Mouse (Mus musculus) adrenal gland, postnatal 4 days (tissue): Measurements from ENCODE around the gene 4930470P17Rik. TPM values are rescaled to one million over a fixed set of nuclear protein-coding genes. Genes with fewer than 3 reads are reported as not detected.
"Not testable (repeated sequence)": the region's sequence is repeated elsewhere in the genome, so short reads cannot be mapped to it uniquely, and the experiment has no call there.

Source experiments
- DNase-seq, 2 experiments: peaks; one replicate each; pipeline ENCODE4 v3.0.0; 2021 to 2022; ENCODE audit warnings: low spot score in 2 of 2, mixed read lengths in 2 of 2
- long read RNA-seq, 2 experiments: library from polyadenylated mRNA; stranded (forward); transcript quantifications; one replicate each; pipeline ENCODE4 v2.0.0; 2021
- total RNA-seq, 2 experiments: library from RNA; stranded (reverse); gene quantifications; 2 replicates each; pipeline ENCODE4 v1.2.3; 2021

Gene 4930470P17Rik
- not detected for total RNA-seq
- long read RNA-seq, experiment 1, result 0 reads
- long read RNA-seq, experiment 2, result 0 reads

DNA sequence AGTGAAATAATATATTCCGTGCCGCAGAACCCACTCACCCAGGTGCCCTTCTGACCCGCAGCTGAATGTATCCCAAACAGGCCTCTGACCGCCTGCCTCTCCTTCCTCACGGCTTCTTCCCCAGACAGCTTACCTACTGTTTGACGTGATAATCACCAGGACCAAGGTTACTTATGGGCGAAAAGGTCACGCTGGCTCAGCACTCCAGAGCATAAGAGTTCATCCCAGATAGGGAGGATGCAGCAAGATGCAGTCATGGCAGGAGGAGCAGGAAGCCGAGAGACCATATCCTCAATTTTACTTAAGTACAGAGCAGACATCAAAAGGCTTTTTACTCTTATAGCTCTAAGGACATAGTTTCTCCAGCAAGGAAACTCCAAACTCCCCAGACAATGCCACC lies at the start of gene 4930470P17Rik:
Gene 4930470P17Rik (minus strand): TSS at position 101 of the 400 bp plus-strand sequence.
- no peak for DNase-seq

GRCm38 (mm10) chr2:170651483-170651882 lies 49.7 kb upstream of the 4930470P17Rik start:
- DNase-seq, result no peak

GRCm38 (mm10) chr2:170648542-170648941 lies 46.7 kb upstream of the 4930470P17Rik start:
- DNase-seq, result no peak

DNA sequence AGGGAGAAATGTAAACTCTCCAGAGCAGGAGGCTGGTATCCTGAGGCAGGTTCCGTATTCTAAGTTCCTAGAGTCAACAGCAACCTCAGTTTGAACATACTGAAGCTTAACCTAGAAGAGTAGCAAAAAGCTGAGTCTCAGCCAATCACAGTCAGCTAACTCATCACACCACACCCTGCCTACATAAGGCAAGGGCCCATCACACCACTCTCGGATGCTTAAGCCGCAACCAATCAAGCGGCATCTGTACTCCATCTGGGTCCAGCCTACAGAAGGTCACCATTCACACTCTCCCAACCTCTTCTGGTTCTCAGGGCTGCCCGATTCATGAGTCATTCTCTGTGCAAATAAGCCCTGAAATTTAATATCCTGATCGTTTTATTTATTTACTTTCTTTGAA lies 44.4 kb upstream of the 4930470P17Rik start:
- DNase-seq, result no peak

- no peak for DNase-seq
These were observed 40.6 kb upstream of the 4930470P17Rik start for GRCm38 (mm10) chr2:170642338-170642806.

DNA sequence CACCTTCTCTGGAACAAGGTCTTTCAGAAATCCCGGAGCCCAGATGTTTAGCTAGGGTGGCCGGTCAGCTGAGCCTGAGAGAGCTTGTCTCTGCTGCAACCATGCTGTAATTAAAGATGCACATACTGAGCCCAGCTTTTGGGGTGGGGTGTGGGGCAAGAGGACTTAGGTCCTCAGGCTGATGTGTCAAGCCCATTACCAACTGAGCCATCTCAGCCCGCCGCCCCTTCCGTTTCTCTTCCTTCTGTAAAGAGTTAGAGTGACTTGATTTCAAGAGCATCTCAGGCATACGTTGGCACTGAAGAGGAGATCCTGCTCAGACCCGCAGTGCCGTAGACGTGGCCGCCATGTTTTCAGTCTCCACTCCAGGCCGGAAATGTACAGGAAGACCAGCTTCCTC lies 38.5 kb upstream of the 4930470P17Rik start:
- no peak for DNase-seq

GRCm38 (mm10) chr2:170638746-170639145 lies 36.9 kb upstream of the 4930470P17Rik start:
- no peak for DNase-seq

GRCm38 (mm10) chr2:170632998-170633622 lies 31.3 kb upstream of the 4930470P17Rik start:
- no peak for DNase-seq

DNA sequence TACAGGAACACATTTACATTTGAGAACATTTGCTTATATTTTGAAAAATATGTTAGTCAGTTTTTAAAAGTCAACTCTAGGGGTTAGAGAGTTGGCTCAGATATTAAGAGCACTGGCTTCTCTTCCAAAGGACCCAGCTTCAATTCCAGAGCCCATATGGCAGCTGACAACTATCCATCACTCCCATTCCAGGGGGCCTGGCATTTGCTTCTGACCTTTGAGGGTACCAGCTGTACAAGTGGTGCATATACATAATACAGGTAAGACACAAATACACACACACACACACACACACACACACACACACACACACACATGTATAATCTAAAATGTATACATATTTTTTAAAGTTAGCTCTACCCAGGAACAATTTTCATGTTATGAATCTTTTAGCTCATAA lies 30.6 kb upstream of the 4930470P17Rik start:
- no peak for DNase-seq

- no peak for DNase-seq
These were observed 29.6 kb upstream of the 4930470P17Rik start for GRCm38 (mm10) chr2:170631375-170631774.

DNA sequence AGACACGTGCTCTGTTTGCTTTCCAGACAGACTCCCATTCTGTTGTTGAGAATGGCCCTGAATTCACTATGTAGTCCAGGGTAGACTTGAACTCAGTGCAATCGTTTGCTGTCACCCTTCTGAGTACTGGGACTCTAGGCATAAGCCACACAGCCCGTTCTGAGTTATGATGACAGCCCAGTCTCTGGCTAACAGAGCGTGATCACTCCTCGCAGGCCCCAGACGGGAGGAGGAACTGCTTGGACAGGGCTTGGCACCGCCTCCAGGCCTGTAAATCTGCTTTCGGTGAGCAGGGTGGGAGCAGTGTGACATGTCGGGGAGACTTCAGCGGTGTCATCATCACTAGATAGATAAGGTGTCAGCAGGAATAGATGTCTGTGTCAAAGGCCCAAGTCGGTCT lies 28.7 kb upstream of the 4930470P17Rik start:
- DNase-seq, result no peak

DNA sequence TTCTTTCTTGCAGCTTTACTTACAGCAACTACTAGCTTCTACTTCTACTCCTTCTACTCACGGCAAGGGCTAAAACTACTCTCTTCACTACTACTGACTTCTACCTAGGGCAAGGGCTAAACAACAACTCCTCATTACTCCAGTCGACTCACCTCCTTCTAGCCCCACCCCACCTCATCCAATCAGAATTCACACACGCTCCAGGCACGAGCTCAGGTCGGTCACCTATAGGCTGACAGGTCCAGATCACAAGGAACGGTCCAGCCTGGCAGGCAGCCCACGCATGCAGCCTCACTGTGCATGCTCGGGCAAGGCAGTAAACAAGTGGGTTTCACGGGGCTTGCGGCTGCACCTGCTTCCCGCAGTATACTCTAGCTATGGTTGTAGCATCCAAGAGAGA lies 26.2 kb upstream of the 4930470P17Rik start:
- not testable (repeated sequence) for DNase-seq

GRCm38 (mm10) chr2:170624201-170624880 lies 22.5 kb upstream of the 4930470P17Rik start:
- not testable (repeated sequence) for DNase-seq

GRCm38 (mm10) chr2:170622985-170623384 lies 21.2 kb upstream of the 4930470P17Rik start:
- DNase-seq, result no peak

GRCm38 (mm10) chr2:170618862-170619492 lies 17.2 kb upstream of the 4930470P17Rik start:
- no peak for DNase-seq

GRCm38 (mm10) chr2:170611794-170612193 lies 10.0 kb upstream of the 4930470P17Rik start:
- DNase-seq, result not testable (repeated sequence)

- no peak for DNase-seq
These were observed 646 bp downstream of the 4930470P17Rik start for GRCm38 (mm10) chr2:170601171-170601570.

DNA sequence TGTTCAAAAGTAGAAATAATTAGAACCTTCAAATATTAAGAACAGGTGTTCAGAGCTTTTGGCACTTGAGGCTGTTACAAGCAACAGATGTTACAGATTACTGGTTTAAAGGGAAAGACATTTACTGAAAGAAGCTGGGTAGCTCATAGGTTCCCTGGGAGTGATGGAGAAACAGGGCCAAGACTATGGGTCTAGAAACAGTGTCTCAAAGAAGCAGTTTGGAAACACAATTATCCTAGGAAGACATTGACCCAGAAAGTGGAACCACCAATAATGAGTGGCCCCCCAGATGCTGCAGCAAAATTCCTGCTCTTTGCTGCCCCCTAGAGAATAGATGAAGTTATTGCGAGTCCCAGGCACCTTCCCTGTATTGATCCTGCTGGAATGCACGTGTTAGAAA lies 4.2 kb downstream of the 4930470P17Rik start:
- DNase-seq, result no peak

DNA sequence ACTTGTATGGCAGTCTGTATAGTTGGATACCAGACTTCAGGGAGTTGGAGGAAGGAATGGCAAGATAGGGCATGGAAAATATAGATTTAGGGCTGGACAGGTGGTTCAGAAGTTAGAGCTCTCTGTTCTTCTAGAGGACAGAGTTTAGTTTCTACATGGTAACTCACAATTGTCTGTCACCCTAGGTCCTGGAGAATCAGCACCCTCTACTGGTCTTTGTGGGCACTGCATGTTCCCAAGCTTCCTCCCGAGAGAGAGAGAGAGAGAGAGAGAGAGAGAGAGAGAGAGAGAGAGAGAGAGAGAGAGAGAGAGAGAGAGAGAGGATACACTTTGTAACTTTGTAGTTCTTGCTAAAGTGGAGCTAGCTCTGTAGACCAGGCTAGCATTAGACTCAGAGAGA lies 5.1 kb downstream of the 4930470P17Rik start:
- DNase-seq, result peak; percentile 18 to 21

- DNase-seq, result no peak
These were observed 9.7 kb downstream of the 4930470P17Rik start for GRCm38 (mm10) chr2:170592161-170592560.

GRCm38 (mm10) chr2:170588369-170588900 lies 13.4 kb downstream of the 4930470P17Rik start:
- DNase-seq, result no peak

DNA sequence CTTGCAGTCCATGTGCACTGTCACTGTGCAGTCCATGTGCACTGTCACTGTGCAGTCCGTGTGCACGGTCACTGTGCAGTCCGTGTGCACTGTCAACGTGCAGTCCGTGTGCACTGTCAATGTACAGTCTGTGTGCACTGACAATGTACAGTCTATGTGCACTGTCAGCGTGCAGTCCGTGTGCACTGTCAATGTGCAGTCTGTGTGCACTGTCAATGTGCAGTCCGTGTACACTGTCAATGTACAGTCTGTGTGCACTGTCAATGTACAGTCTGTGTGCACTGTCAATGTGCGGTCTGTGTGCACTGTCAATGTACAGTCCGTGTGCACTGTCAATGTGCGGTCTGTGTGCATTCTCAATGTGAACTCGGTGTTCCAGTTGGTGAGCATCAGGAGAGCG lies 17.1 kb downstream of the 4930470P17Rik start:
- DNase-seq, result no peak
